Mouse (Mus musculus): ENCODE data around the gene Osbpl3. TPM values are rescaled to one million over a fixed set of nuclear protein-coding genes. Genes with fewer than 3 reads are reported as not detected.

The Osbpl3 gene
- total RNA-seq, 1 experiment, result 9.9 TPM

DNA sequence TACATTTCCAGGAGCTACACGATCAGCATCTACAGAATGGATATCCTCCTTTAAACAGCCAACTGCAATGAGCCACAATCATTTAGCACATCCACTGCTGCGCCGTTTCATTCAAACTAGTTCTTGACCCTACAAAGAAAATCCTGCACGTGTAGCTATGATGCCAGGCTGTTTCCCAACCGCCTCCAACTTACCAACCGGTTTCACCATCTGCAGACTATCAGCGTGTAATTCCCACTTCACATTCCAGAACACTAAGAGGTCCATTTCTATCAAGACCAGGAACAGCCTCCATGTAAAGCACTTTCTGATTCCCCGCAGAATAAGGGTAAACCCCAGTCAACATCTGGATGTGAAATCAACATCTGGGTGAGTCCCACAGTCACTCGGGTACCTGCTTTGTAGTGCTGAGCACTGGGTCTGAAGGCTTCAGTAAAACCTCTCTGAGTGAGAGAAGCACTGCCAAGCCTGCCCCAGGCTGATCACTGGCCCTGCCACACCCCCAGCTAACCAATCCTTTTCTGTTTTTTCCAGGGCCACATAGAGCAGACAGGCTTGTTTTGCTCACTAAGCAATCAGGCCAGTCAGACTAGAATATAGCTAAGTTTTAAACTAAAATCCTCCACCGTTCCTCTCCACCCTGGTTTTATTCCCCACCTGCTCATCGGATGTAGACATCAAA, 28.8 kb downstream of the Osbpl3 start:
- DNase-seq (ENCODE audit: low read depth, low spot score), result no peak
- H3K27ac ChIP-seq (ENCODE audit: insufficient read depth, low read depth, low read length, poor library complexity, severe bottlenecking), result no peak overlapping the region
- no peak overlapping the region for H3K4me3 ChIP-seq (ENCODE audit: insufficient read depth in 1 of 2, low read depth in 1 of 2, low read length in 2 of 2, poor library complexity in 1 of 2, severe bottlenecking in 1 of 2)
- in situ Hi-C loops (cut with MboI; ENCODE audit: low sequenced_read_pairs in 2 of 2, unreplicated experiment in 2 of 2), result no loop called here
- no peak overlapping the region for H3K9ac ChIP-seq (ENCODE audit: insufficient read depth, low read depth, low read length, poor library complexity, severe bottlenecking)
- H3K9me3 ChIP-seq (ENCODE audit: control insufficient read depth, insufficient read depth, low read depth, low read length), result no peaks in the 10 kb centered on the region
- TF ChIP-seq ZNF384 (IDR thresholded peaks at IDR 0.05; ENCODE audit: low read depth, low read length), result no peak
- TF ChIP-seq ZC3H11A (IDR thresholded peaks at IDR 0.05; ENCODE audit: borderline replicate concordance, low read depth, low read length), result no peak
- no peaks in the 10 kb centered on the region; a peak in 3 of 4 replicates for H3K4me1 ChIP-seq (ENCODE audit: control insufficient read depth in 2 of 2, insufficient read depth in 2 of 2, low read length in 2 of 2, poor library complexity in 1 of 2)
- no peaks in the 10 kb centered on the region; the same call in 1 of the 2 replicates for H3K36me3 ChIP-seq (ENCODE audit: control insufficient read depth, insufficient read depth, low read length, poor library complexity, severe bottlenecking)

GRCm38 (mm10) chr6:50426571-50426970, 29.4 kb downstream of the Osbpl3 start:
- H3K4me1 ChIP-seq (ENCODE audit: control insufficient read depth in 2 of 2, insufficient read depth in 2 of 2, low read length in 2 of 2, poor library complexity in 1 of 2), result no peaks in the 10 kb centered on the region; a peak in 3 of 4 replicates
- no peak for TF ChIP-seq ZNF384 (IDR thresholded peaks at IDR 0.05; ENCODE audit: low read depth, low read length)
- TF ChIP-seq MAFK (IDR thresholded peaks at IDR 0.05; ENCODE audit: insufficient read depth, low read depth, low read length), result no peak
- TF ChIP-seq HCFC1 (IDR thresholded peaks at IDR 0.05; ENCODE audit: borderline replicate concordance, insufficient read depth, low read length), result no peak
- no peak for TF ChIP-seq ZC3H11A (IDR thresholded peaks at IDR 0.05; ENCODE audit: borderline replicate concordance, low read depth, low read length)
- TF ChIP-seq CHD2 (IDR thresholded peaks at IDR 0.05; ENCODE audit: low read depth, low read length), result no peak
- no peak overlapping the region for H3K9ac ChIP-seq (ENCODE audit: insufficient read depth, low read depth, low read length, poor library complexity, severe bottlenecking)
- no peaks in the 10 kb centered on the region; the same call in 1 of the 2 replicates for H3K36me3 ChIP-seq (ENCODE audit: control insufficient read depth, insufficient read depth, low read length, poor library complexity, severe bottlenecking)
- in situ Hi-C loops (cut with MboI; ENCODE audit: low sequenced_read_pairs in 2 of 2, unreplicated experiment in 2 of 2), result no loop called here
- DNase-seq (ENCODE audit: low read depth, low spot score), result no peak
- no peak overlapping the region for H3K4me3 ChIP-seq (ENCODE audit: insufficient read depth in 1 of 2, low read depth in 1 of 2, low read length in 2 of 2, poor library complexity in 1 of 2, severe bottlenecking in 1 of 2)
- no peak overlapping the region for H3K27ac ChIP-seq (ENCODE audit: insufficient read depth, low read depth, low read length, poor library complexity, severe bottlenecking)
- H3K9me3 ChIP-seq (ENCODE audit: control insufficient read depth, insufficient read depth, low read depth, low read length), result no peaks in the 10 kb centered on the region

DNA sequence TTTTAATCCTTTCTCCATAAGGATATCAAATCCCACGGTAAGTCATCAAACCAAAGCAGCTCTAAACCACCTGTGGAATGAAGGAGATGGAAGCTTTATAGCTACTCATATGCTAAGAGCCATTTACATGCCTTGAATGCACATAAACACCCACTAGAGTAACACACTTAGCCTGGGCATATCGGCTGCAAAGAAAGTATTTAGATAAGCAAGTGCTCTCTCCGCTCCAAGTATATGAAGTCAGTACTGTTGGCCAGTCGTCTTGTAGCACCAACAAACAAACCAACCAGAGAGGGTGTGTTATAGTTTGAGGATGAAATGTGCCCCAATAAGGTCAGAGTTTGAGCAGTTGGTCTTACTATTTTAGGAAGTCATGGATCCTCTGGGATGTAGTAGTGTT, 31.7 kb downstream of the Osbpl3 start:
- TF ChIP-seq HCFC1 (IDR thresholded peaks at IDR 0.05; ENCODE audit: borderline replicate concordance, insufficient read depth, low read length), result no peak
- no peak for TF ChIP-seq MAFK (IDR thresholded peaks at IDR 0.05; ENCODE audit: insufficient read depth, low read depth, low read length)
- TF ChIP-seq ZNF384 (IDR thresholded peaks at IDR 0.05; ENCODE audit: low read depth, low read length), result no peak
- no peak for TF ChIP-seq CHD2 (IDR thresholded peaks at IDR 0.05; ENCODE audit: low read depth, low read length)
- TF ChIP-seq ZC3H11A (IDR thresholded peaks at IDR 0.05; ENCODE audit: borderline replicate concordance, low read depth, low read length), result no peak
- no peak overlapping the region for H3K9ac ChIP-seq (ENCODE audit: insufficient read depth, low read depth, low read length, poor library complexity, severe bottlenecking)
- no peak for DNase-seq (ENCODE audit: low read depth, low spot score)
- no peak overlapping the region for H3K4me3 ChIP-seq (ENCODE audit: insufficient read depth in 1 of 2, low read depth in 1 of 2, low read length in 2 of 2, poor library complexity in 1 of 2, severe bottlenecking in 1 of 2)
- H3K9me3 ChIP-seq (ENCODE audit: control insufficient read depth, insufficient read depth, low read depth, low read length), result no peaks in the 10 kb centered on the region
- H3K36me3 ChIP-seq (ENCODE audit: control insufficient read depth, insufficient read depth, low read length, poor library complexity, severe bottlenecking), result no peaks in the 10 kb centered on the region
- in situ Hi-C loops (cut with MboI; ENCODE audit: low sequenced_read_pairs in 2 of 2, unreplicated experiment in 2 of 2), result no loop called here
- no peak overlapping the region for H3K27ac ChIP-seq (ENCODE audit: insufficient read depth, low read depth, low read length, poor library complexity, severe bottlenecking)
- H3K4me1 ChIP-seq (ENCODE audit: control insufficient read depth in 2 of 2, insufficient read depth in 2 of 2, low read length in 2 of 2, poor library complexity in 1 of 2), result no peaks in the 10 kb centered on the region; a peak in 2 of 4 replicates

DNA sequence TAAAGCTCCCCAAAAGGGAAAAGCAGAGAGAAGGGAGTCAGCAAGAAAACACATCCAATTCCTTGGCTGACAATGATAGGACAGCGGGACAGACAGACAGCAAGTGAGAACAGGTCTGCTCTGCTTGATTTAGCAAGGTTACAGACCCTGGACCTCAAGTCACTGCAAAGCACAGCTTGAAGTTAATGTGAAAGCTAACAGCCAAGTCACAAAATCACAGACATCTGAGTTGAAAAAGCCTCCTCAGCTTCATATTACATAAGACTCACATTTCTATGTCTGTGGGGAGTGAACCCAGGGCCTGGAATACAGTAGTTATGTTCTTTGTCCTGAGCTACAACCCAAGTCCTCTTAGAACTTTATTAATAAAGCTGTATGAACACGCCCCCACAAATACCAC, 35.6 kb downstream of the Osbpl3 start:
- in situ Hi-C loops (cut with MboI; ENCODE audit: low sequenced_read_pairs in 2 of 2, unreplicated experiment in 2 of 2), result no loop called here
- Histone ChIP-seq H3K4me1 (ENCODE audit: control insufficient read depth in 2 of 2, insufficient read depth in 2 of 2, low read length in 2 of 2, poor library complexity in 1 of 2) (no peaks in the 10 kb centered on the region; a peak in 1 of 4 replicates), H3K9ac (ENCODE audit: insufficient read depth, low read depth, low read length, poor library complexity, severe bottlenecking) (no peak overlapping the region), H3K27ac (ENCODE audit: insufficient read depth, low read depth, low read length, poor library complexity, severe bottlenecking) (no peak overlapping the region), H3K36me3 (ENCODE audit: control insufficient read depth, insufficient read depth, low read length, poor library complexity, severe bottlenecking) (no peaks in the 10 kb centered on the region), H3K9me3 (ENCODE audit: control insufficient read depth, insufficient read depth, low read depth, low read length) (no peaks in the 10 kb centered on the region), H3K4me3 (ENCODE audit: insufficient read depth in 1 of 2, low read depth in 1 of 2, low read length in 2 of 2, poor library complexity in 1 of 2, severe bottlenecking in 1 of 2) (no peak overlapping the region)
- no peak for DNase-seq (ENCODE audit: low read depth, low spot score)
- TF ChIP-seq ZC3H11A (IDR thresholded peaks at IDR 0.05; ENCODE audit: borderline replicate concordance, low read depth, low read length) (no peak), MAFK (IDR thresholded peaks at IDR 0.05; ENCODE audit: insufficient read depth, low read depth, low read length) (no peak), ZNF384 (IDR thresholded peaks at IDR 0.05; ENCODE audit: low read depth, low read length) (no peak), HCFC1 (IDR thresholded peaks at IDR 0.05; ENCODE audit: borderline replicate concordance, insufficient read depth, low read length) (no peak), CHD2 (IDR thresholded peaks at IDR 0.05; ENCODE audit: low read depth, low read length) (no peak)
